Mouse (Mus musculus) common myeloid progenitor, adult 5-6 weeks (primary cell): ENCODE data around the gene Ring1. TPM values are rescaled to one million over a fixed set of nuclear protein-coding genes. Genes with fewer than 3 reads are reported as not detected.
"Not testable (repeated sequence)": the region's sequence is repeated elsewhere in the genome, so short reads cannot be mapped to it uniquely, and the experiment has no call there.

Experiments used
- ATAC-seq: replicated peaks from 2 replicates; pipeline ENCODE4 v1.8.0; 2016; ENCODE audit warnings: low read depth, mild to moderate bottlenecking, moderate TSS enrichment, inconsistent platforms; ENCODE audit not compliant: poor library complexity, severe bottlenecking
- total RNA-seq: library from RNA; stranded (forward); fragments of 200-1000, 187-1606 nt; gene quantifications from 2 replicates; pipeline ENCODE4 v1.2.3, GENCODE M21; 2017

Ring1 gene
- total RNA-seq, 1 experiment from 2014 or later = 12.8 TPM

DNA sequence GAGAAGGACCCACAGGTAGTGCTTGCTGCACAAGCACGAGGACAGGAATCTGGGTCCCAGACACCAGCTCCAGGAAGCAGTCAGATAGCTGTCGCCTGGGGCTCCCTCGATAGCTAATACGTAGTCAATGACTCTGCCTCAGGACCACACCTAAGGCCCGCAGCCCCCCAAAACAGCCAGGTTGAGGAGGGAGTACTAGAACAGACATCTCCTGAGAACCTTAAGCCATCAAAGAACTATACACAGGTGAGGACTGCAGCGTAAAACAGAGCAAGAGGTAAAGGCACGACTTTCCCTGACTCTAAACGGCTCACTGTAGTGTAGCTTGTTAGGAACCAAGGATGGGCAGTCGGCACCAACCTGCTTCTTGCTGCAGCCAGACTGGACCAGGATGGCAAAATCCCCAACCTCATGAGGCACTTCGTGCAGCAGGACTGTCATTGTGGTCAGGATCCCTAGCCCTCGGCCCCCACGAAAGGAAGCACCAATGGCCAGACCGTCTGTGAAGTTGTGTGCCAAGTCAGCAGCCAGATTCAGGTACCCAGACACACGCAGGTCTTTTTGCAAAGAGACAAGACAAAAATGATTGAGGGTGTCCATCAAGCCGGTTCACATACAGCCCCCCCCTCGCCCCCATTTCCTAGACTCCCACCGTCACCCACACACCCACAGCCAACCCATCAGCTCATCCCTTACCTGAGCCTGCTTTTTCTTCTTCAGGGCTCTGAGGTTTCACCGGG, 4.8 kb upstream of the Ring1 start:
- ATAC-seq = no peak

DNA sequence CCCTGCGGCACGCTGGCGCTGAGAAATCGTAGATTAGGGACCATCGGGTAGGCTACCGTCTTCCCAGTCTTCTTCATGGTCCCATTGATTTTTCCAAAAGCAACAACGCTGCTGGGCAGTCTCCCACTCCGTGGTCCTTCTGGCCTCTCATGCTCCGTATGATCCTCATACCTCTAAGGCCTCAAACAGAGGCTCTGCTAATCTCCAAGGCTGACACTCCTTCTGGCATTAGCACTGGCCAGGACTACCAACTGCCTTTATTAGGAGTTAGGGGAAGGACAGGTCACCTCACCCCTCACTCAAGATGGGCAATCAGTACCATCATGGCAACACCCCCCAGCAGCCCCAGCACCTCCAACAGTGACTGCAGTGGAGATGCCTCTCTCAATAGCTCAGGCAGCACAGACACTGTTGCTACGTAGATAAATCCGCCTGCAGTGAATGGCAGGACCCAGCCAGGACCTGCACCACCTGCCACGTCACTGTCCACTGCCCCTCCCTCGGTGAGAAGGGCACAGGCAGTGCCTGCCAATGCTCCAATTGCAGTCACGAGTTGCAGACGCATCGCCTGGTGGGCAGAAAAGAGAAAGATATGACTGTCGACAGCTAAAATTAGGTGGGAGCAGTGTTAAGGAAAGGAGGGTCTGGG, 4.1 kb upstream of the Ring1 start:
- ATAC-seq = no peak

DNA sequence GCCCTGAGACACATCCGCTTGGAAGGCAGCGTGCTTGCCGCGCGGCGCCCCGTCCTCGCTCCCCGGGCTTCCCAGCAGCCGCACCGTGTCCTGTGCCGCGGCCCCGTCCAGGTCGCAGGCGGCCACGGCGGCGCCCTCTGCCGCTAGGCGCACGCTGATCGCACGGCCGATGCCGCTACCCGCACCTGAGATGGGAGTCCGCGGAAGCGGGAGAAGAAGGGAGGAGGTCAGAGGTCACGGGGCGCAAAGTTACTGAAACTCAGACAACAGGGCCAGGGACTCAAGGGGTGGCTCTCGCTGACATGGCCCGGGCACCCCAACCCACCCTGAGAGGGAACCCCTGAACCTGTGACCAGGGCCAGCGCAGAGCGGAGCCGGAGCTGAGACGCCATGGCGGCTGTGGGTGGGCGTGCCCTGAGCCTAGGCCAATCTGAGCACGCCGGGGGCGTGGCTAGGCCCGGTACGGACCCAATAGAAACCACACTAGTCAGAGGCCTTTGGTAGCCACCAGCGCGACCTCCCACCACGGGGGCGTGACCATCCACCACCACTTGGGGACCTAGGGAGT, 3.3 kb upstream of the Ring1 start, which contains the start of gene H2-Ke6:
Gene H2-Ke6, minus strand, starts transcription at position 405 of the 568 bp plus-strand sequence.
- ATAC-seq = peak; percentile 62

DNA sequence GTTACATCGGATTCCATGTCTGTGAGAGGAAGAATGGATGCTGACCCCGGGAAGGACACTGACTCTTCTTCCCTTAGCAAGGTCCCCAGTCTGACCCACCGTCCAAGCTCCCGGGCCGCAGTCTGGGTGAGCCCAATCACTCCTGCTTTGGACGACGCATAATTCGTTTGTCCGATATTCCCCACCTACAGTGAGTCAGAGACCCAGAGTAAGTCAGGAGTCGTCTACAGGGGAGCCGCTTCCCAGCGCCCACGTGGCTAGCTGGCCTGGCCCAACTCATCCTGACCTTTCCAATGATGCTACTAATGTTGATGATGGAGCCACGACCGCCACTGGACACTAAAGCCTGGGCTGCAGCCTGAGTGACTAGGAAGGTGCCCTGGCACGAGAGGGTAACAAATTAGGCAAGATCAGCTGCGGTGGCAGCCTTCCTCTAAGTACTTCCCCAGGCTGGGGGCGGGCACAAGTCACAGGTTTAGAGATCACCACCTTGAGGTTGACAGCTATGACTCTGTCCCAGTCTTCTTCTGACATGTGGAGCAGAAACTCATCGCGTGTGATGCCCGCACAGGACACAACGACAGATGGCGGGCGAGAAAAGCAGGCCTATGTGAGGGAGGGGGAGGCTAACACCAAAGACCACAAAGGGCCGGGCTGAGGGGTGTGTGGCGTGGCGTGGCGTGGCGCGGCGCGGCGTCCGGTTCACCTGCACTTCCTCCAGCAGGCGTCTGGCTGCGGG, 2.6 kb upstream of the Ring1 start:
- peak; percentile 17 for ATAC-seq

DNA sequence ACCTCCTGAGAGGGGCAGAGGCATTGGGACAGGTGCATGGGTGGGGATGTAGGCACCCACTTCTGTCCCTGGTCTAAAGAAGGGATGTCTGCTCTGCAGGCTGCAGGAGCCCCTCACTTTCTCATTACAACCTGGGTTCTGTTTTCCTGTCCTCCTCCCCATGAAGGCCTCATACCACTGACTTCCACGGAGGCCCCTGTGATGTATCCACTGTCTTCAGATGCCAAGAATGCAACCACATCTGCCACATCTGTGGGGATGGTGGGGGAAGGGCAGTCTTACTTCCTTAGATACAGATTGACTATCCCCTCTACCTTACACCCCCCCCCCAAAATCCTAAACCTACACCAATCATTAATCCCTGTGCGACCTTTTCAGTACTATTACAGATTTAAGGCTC, 1.7 kb upstream of the Ring1 start:
- ATAC-seq = no peak

DNA sequence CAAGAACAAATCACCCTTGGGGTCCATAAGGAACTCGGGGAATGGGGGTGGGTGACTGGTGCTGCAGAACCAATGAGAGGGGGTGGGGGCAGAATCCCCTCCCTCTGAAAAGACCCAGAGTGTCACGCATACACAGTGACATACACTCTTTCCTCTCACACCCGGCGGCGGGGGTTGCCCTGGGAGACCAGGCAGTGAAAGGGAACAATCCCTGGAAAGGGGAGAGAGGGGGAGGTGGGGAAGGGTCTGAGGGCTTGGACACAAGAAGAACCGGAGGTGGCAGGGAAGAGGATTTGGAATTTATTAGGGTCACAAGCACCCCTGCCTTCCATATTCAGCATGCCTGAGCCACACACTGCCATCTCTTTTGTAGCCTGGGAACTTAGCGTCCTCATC, 1.3 kb upstream of the Ring1 start:
- ATAC-seq = no peak

DNA sequence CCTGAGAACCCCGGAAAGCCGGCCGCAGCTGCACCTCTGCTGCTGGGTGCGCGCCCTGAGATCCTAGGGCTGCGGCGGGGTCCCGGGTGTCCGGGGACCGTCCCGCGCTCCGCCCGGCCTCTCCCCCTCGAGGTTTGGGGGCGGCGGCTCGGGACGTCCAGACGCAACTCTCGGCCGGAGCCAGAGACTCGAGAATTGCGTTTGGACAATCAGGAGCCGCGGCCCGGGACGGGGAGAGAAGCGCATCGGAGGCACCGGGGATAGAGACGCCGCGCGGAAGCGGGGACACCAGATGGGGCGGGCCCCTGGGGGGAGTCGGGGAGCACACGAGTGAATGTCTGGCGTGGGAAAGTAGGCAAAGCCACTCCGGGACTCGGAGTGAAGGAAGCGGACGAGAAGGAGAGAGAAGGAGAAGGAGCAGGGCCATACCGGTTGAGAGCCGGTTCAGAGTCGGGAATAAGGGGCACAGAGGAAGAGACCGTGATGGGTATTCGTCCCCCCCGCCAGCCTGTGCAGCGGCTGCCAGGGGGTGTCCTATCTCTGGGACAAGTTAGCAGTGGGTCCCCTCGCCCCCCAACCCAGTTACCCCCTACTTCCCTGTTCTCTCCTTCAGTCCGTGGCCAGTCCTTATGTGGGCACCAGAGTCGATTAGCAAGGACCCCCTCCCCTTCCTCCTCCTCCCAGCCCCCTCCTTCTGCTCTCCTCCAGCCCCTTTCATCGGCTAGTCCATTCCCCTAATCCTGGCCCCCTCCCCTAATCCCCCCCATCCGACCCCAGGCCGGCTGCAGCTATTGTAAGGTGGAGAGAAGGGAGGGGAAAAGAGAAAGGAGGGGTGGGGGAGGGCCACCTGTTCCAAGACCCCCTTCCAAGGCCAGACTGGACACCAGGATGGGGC, 628 bp upstream of the Ring1 start:
- ATAC-seq = no peak

DNA sequence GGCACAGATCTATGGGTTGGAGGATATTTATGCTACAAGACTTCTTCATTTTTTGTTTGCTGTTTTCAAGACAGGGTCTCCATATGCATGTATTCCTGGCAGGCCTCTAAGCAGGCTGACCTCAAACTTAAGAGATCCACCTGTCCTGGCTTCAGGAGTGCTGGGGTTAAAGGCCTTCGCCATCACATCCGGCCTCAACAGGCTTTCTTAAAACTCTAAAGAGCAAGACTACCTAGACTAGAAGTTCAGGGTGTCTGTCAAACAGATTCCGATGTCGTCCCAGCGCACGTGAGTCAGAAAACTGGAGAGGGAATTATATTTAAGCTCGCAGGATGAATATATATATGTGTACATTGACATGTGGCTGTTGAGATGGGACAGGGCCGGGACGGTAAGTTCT, 802 bp downstream of the Ring1 start:
- no peak for ATAC-seq

DNA sequence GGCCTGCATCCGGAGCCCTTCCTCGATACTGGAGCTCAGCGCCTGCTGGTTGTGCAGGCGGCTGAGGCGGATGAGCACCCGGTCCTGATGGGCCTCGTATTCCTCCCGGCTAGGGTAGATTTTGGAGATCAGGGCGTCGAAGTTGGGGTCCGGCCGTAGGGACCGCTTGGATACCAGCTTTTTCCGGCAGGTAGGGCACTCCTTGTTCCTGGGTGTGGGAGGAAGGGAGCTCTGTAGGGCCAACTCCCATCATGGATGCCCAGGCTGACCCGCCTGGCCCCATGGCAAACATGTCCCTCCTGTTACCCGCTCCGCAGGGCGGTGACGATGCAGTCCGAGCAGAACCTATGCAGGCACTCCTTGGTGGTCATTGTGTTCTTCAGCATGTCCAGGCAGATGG, 1.5 kb downstream of the Ring1 start:
- no peak for ATAC-seq

DNA sequence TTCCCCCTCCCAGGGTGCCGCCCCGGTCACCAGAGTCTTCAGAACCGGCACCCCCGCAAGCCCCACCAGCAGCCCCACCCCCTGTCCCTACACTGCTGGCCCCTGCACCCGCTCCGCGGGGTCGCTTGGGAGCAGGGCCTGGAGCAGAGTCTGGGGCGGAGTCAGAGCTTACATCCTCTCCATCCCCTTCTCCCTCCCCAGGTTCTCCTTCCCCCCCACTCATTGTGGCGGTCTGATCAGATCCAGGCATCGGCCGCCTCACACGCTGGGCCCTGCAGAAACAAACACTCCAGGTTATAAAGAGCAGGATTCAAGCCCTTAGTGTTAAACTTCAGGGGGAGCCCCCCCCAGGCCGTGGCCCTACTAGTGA, 2.1 kb downstream of the Ring1 start:
- ATAC-seq = no peak

DNA sequence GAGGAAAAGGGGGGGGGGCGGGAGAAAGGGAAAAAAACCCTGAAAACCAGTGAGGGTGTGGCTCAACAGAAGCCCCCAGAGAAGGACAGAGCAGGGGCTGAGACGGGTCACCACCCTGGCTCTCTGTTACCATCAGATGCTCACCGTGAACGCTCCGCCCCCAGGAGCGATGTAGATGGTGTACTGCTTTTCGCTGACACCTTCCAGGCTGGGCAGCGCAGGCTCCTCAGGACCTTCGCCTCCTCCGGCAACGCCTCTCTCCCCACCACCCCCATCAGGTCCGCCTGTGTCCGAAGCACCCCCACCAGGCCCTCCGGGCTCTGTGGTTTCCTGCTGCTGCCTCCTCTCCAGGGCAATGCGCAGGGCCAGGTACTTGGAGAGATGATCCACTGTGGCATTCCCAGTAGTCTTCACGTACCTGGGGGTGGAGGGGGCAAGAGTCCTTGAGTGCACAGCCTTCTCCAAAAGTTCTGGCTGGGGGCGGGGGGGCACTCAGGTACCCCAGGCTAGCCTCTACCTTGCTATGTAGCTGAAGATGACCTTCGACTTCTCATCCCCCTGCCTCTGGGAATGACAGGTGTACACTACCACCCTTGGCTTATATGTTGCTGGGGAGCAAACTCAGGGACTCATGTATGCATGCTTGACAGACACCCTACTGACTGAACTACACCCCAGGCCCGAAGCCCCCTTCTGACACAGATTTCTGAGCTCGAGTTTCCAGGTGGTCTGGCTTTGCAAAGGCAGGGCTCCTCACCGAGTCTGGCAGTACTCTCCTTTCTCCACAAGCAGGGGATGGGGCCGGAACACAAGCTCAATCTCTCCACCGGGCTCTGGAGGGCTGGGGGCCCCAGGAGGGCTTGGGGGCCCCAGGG, 2.7 kb downstream of the Ring1 start:
- no peak for ATAC-seq

DNA sequence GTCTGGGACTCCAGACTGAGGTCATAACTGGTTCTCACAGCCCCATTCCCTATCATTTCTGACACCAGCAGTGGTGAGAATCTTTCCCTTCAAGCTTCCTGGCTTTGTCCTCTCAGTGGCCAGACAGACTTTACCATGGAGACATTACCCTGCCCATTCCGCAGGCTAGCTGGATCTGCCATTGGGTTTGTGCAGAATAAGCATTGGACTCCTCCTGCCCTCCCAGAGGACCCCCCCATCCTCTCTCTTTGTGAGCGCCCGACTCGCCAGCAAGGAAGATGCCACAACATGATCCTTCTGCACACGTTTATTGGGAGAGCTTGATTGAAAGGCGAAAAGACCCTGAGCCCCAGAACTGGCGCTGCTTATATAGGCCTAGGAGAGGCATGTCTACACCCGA, 11.0 kb downstream of the Ring1 start:
- no peak for ATAC-seq

DNA sequence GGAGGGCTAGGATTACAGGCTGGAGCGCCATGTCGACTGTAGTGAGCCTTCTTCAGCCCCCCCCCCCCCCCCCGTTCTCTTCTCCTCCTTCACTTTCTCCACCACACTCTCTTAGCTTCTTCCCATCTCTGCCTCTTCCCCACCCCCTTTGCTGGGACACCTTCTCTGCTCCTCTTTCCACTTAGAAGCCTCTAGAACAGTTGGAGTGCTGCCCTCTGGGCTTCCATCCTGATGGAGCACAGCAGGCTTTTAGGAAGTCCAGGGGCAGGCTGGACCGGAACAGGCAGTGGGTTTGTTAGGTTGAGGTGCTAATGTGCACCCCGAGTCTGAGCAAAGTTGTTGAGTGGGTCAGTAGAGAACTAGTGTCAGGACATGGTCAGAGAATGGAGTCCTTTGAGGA, 14.3 kb downstream of the Ring1 start:
- ATAC-seq = no peak

DNA sequence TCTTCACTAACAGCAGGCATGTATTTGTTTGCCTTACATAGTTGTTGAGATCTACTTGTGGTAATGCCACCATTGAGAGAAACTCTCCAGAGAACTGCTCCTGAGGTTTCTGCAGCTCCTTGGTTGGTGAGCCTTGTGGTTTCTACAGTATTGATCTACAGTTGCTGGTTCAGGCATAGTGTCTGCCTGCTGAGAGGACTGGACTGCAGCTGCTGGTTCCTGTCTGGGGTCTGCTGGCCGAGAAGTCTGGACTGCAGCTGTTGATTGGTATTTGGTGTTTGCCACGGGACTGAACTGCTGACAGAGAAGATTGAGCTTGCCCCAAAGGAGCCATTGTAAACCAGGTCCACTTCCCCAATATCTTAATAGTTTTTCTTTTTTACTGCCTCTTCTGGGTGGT, 17.9 kb downstream of the Ring1 start:
- ATAC-seq = no peak

DNA sequence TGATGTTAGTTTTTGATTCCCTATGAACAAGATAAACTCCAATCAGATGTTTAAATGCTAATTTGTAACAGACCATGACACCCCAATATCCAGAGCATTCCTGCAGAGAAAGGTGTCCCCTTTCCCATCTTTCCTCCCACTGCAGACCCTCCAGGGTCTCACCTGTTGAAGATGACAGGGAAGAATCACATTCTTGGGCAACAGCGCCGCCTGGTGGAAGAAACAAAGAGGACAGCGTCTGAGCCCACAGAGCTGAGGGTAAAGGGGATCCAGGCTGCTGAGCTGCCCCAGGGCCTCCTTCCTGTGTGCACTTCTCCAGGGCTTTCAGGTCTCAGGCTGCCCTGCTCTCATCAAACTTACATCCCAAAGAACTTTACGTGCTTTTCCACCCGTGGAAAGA, 21.1 kb downstream of the Ring1 start:
- no peak for ATAC-seq

DNA sequence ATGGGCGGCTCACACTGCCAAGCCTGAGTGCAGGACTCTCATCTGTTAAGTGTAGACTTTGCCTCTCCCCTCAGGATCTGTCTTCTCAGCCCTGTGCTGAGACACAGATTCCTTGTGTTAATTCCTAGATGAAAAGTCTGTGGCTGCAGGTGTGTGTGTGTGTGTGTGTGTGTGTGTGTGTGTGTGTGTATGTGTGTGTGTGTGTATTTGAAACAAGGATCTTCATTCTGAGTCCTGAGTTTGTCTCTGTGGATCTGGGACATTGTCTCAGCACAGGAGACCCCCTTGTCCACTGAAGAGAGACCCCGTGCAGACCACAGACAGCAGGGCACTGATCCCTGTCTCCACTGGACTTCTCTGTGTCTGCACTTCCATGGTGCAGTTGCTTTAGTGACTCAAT, 23.7 kb downstream of the Ring1 start:
- ATAC-seq = not testable (repeated sequence)

DNA sequence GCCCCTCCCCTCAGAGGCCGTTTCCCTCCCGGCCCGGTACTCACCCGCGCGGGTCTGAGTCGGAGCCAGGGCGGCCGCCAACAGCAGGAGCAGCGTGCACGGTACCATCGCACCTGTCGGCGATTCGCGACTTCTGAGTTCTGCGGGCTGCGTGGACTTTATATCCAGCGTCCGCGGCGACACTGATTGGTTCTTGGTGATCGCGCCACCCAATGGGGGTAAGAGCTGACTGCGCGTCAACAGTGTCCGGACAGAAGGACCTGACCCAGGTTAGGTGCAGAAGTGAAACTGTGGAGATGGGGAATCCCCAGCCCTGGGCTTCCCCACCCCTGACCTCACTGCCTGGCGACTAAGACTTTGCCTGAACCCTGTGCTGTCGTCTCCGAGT, 24.3 kb downstream of the Ring1 start, which contains the start of gene H2-K1:
Gene H2-K1, minus strand, starts transcription at position 198 of the 388 bp plus-strand sequence.
- ATAC-seq = peak; percentile 98

DNA sequence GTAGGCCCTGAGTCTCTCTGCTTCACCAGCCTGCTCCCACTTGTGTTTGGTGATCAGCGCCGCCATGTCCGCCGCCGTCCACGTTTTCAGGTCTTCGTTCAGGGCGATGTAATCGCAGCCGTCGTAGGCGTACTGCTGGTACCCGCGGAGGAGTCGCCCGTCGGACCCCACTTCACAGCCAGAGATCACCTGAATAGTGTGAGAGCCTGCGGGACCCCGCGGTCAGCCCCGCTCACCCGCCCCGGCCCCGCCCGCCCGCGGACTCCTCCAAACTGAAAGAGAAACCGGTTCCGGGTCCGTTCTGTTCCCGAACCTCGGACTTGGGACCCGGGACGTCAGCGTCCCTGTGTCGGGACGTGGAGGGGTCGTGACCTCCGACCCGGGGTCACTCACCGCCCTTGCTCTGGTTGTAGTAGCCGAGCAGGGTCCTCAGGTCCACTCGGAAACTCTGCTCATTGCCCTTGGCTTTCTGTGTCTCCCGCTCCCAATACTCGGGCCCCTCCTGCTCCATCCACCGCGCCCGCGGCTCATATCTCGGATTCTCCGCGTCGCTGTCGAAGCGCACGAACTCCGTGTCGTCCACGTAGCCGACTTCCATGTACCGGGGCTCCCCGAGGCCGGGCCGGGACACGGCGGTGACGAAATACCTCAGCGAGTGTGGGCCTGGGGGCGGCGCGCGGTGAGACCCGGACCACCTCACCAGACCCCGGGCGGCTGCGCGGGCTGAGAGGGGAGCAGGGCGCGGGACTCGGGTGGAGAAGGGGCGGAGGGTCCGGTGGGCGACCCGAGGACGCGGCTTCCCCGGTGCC, 24.9 kb downstream of the Ring1 start:
- no peak for ATAC-seq
